Mouse (Mus musculus): ENCODE measurements around the gene BC017158.

- TF ChIP-seq CTCF (IDR thresholded peaks at IDR 0.05; ENCODE audit: control insufficient read depth, insufficient read depth, insufficient replicate concordance, low read depth, low read length) (no peak), POLR2A (IDR thresholded peaks at IDR 0.05; ENCODE audit: control insufficient read depth, low read depth, low read length) (no peak)
Measured at GRCm38 (mm10) chr7:128284047-128284446, 13.9 kb downstream of the BC017158 start.
